Mouse (Mus musculus) heart, postnatal 0 days (tissue): Measurements from ENCODE around the gene Wwox. TPM values are rescaled to one million over a fixed set of nuclear protein-coding genes. Genes with fewer than 3 reads are reported as not detected.

Experiments
- ATAC-seq: fragments of 200-750 bp; cut with Nextera tagmentation; 2 replicates; pipeline ENCODE4 v1.8.0; 2017; ENCODE audit warnings: low read depth, moderate number of reproducible peaks, moderate library complexity; ENCODE audit not compliant: insufficient read depth
- DNase-seq: peaks from one replicate; pipeline ENCODE4 v3.0.0-alpha.2; 2016; ENCODE audit warnings: low spot score
- H3K27ac ChIP-seq: fragments of 300-500 bp; sonication (generic); 2 replicates; pipeline ENCODE4 v1.5.1; 2014; ENCODE audit warnings: low read depth, mild to moderate bottlenecking
- H3K27me3 ChIP-seq: fragments of 300-500 bp; sonication (generic); 2 replicates; pipeline ENCODE4 v1.6.1; 2014; ENCODE audit warnings: low read length, mixed read lengths; ENCODE audit not compliant: control insufficient read depth, insufficient read depth
- H3K36me3 ChIP-seq: fragments of 300-500 bp; sonication (generic); replicated peaks from 2 replicates; pipeline ENCODE4 v1.6.1; 2014; ENCODE audit warnings: low read length, mixed read lengths; ENCODE audit not compliant: control insufficient read depth, insufficient read depth
- H3K4me1 ChIP-seq: fragments of 300-500 bp; sonication (generic); 2 replicates; pipeline ENCODE4 v1.6.1; 2014; ENCODE audit warnings: antibody characterized with exemption; ENCODE audit not compliant: control insufficient read depth, insufficient read depth
- H3K4me2 ChIP-seq: fragments of 300-500 bp; sonication (generic); 2 replicates; pipeline ENCODE4 v1.6.1; 2014; ENCODE audit warnings: low read depth, mild to moderate bottlenecking, low read length, moderate library complexity
- H3K4me3 ChIP-seq: fragments of 300-500 bp; sonication (generic); 2 replicates; pipeline ENCODE4 v1.5.1; 2014; ENCODE audit warnings: low read depth, low read length
- H3K9ac ChIP-seq: fragments of 300-500 bp; sonication (generic); replicated peaks from 2 replicates; pipeline ENCODE4 v1.6.1; 2014; ENCODE audit warnings: low read depth, low read length, mixed read lengths
- H3K9me3 ChIP-seq: fragments of 300-500 bp; sonication (generic); replicated peaks from 2 replicates; pipeline ENCODE4 v1.6.1; 2016; ENCODE audit warnings: low read length; ENCODE audit not compliant: control insufficient read depth
- CTCF ChIP-seq: IDR thresholded peaks from 2 replicates; pipeline ENCODE4 v1.5.1; 2016; ENCODE audit warnings: antibody characterized with exemption, control low read depth, low read depth
- EP300 ChIP-seq: IDR thresholded peaks from 2 replicates; pipeline ENCODE4 v1.6.1; 2016; ENCODE audit warnings: antibody characterized with exemption, low read depth
- WGBS: fragments of 180-500 bp; shearing (Covaris S2); extraction: QIAGEN DNeasy Blood & Tissue Kit; methylation state at CpG from one replicate; pipeline ENCODE4 v1.1.7; 2014; 5-methylcytosine and 5-hydroxymethylcytosine counted together
- polyA plus RNA-seq: library from polyadenylated mRNA; unstranded; fragments of >200 nt; fragmentation: Nextera tagmentation; extraction: Ambion mirVana; gene quantifications from 2 replicates; pipeline ENCODE4 v1.2.1, GENCODE M21; 2015
- total RNA-seq: library from RNA; depleted of rRNA; stranded (reverse); fragments of >200 nt; gene quantifications from 2 replicates; pipeline ENCODE4 v1.2.3, GENCODE M21; 2014; ENCODE audit warnings: low replicate concordance

The Wwox gene
- total and polyA plus RNA-seq, 2 experiments from 2014 or later: 7.5 to 9.6 TPM

- Histone ChIP-seq H3K9ac (no peak overlapping the region), H3K4me1 (no peaks in the 10 kb centered on the region), H3K27me3 (no peaks in the 10 kb centered on the region), H3K36me3 (0 out of 2 replicates have a peak, but pooled peaks cover 4% of the 10 kb centered on the region), H3K4me3 (no peak overlapping the region), H3K4me2 (no peak overlapping the region), H3K9me3 (no peaks in the 10 kb centered on the region), H3K27ac (no peak overlapping the region)
- no peak for ATAC-seq
- 82% methylated on average over 14 of the region's 14 CpGs for WGBS
- DNase-seq: no peak
- no peak for TF ChIP-seq EP300
- no peak for TF ChIP-seq CTCF
Observed at GRCm38 (mm10) chr8:114716546-114717255, 277.2 kb downstream of the Wwox start.

GRCm38 (mm10) chr8:114718821-114719220 lies 279.4 kb downstream of the Wwox start:
- DNase-seq (no peak), ATAC-seq (no peak)
- TF ChIP-seq EP300 (no peak), CTCF (no peak)
- H3K9ac ChIP-seq: no peak overlapping the region
- H3K9me3 ChIP-seq: no peaks in the 10 kb centered on the region
- WGBS: 79% methylated on average over 4 of the region's 4 CpGs
- no peak overlapping the region for H3K4me2 ChIP-seq
- H3K4me3 ChIP-seq: no peak overlapping the region
- no peaks in the 10 kb centered on the region for H3K36me3 ChIP-seq
- no peak overlapping the region for H3K27ac ChIP-seq
- H3K27me3 ChIP-seq: no peaks in the 10 kb centered on the region
- H3K4me1 ChIP-seq: no peaks in the 10 kb centered on the region

GRCm38 (mm10) chr8:114722611-114723010 lies 283.2 kb downstream of the Wwox start:
- Histone ChIP-seq H3K27me3 (no peaks in the 10 kb centered on the region), H3K36me3 (no peaks in the 10 kb centered on the region), H3K27ac (no peak overlapping the region), H3K4me3 (no peak overlapping the region), H3K9ac (no peak overlapping the region), H3K4me2 (no peak overlapping the region), H3K9me3 (no peaks in the 10 kb centered on the region), H3K4me1 (no peaks in the 10 kb centered on the region)
- DNase-seq: no peak
- TF ChIP-seq CTCF: no peak
- no peak for TF ChIP-seq EP300
- 57% methylated on average over 5 of the region's 5 CpGs for WGBS
- ATAC-seq: no peak

- 74% methylated on average over 17 of the region's 17 CpGs for WGBS
- TF ChIP-seq CTCF (no peak), EP300 (no peak)
- no peak for ATAC-seq
Observed at GRCm38 (mm10) chr8:114731260-114732140, 292.0 kb downstream of the Wwox start.

GRCm38 (mm10) chr8:114743185-114743915 lies 303.9 kb downstream of the Wwox start:
- Histone ChIP-seq H3K9ac (no peak overlapping the region), H3K4me1 (peaks cover 5% of the 10 kb centered on the region; the same call in 1 of the 2 replicates), H3K27me3 (no peaks in the 10 kb centered on the region), H3K4me3 (no peak overlapping the region), H3K9me3 (peaks cover 10% of the 10 kb centered on the region), H3K4me2 (no peak overlapping the region), H3K27ac (no peak overlapping the region), H3K36me3 (0 out of 2 replicates have a peak, but pooled peaks cover under 1% of the 10 kb centered on the region)
- WGBS: 66% methylated on average over 12 of the region's 12 CpGs
- TF ChIP-seq CTCF (no peak), EP300 (peak; percentile 25; the same call in 1 of the 2 replicates)
- DNase-seq: peak; percentile 13
- ATAC-seq: no peak

More at GRCm38 (mm10) chr8:114731260-114732140, 292.0 kb downstream of the Wwox start:
- H3K4me3 ChIP-seq: no peak overlapping the region
- no peaks in the 10 kb centered on the region for H3K4me1 ChIP-seq
- H3K9me3 ChIP-seq: no peaks in the 10 kb centered on the region
- H3K27ac ChIP-seq: no peak overlapping the region
- no peaks in the 10 kb centered on the region for H3K36me3 ChIP-seq
- H3K9ac ChIP-seq: no peak overlapping the region
- H3K4me2 ChIP-seq: no peak overlapping the region
- H3K27me3 ChIP-seq: no peaks in the 10 kb centered on the region
- no peak for DNase-seq
